Mouse (Mus musculus) hindbrain, embryonic 12.5 days (tissue): ENCODE measurements around the gene Pygo2. TPM values are rescaled to one million over a fixed set of nuclear protein-coding genes. Genes with fewer than 3 reads are reported as not detected.
A peak's percentile ranks its signal among the peaks of the same experiment; 100 is the strongest.

ENCODE experiments used
- ATAC-seq: fragments of 200-750 bp; cut with Nextera tagmentation; 2 replicates; pipeline ENCODE4 v1.8.0; 2017; ENCODE audit warnings: moderate TSS enrichment; ENCODE audit not compliant: low FRiP score
- H3K27ac ChIP-seq: fragments of 300-500 bp; sonication (generic); 2 replicates; pipeline ENCODE4 v1.5.1; 2016; ENCODE audit warnings: mild to moderate bottlenecking
- H3K27me3 ChIP-seq: fragments of 300-500 bp; sonication (generic); 2 replicates; pipeline ENCODE4 v1.6.1; 2016; ENCODE audit warnings: mild to moderate bottlenecking
- H3K36me3 ChIP-seq: fragments of 300-500 bp; sonication (generic); 2 replicates; pipeline ENCODE4 v1.6.1; 2016; ENCODE audit warnings: mild to moderate bottlenecking
- H3K4me1 ChIP-seq: fragments of 300-500 bp; sonication (generic); 2 replicates; pipeline ENCODE4 v1.6.1; 2016
- H3K4me2 ChIP-seq: fragments of 300-500 bp; sonication (generic); replicated peaks from 2 replicates; pipeline ENCODE4 v1.6.1; 2016; ENCODE audit warnings: mild to moderate bottlenecking
- H3K4me3 ChIP-seq: fragments of 300-500 bp; sonication (generic); 2 replicates; pipeline ENCODE4 v1.5.1; 2016; ENCODE audit warnings: mild to moderate bottlenecking
- H3K9ac ChIP-seq: fragments of 300-500 bp; sonication (generic); 2 replicates; pipeline ENCODE4 v1.6.1; 2016; ENCODE audit warnings: mild to moderate bottlenecking, moderate library complexity
- H3K9me3 ChIP-seq: fragments of 300-500 bp; sonication (generic); replicated peaks from 2 replicates; pipeline ENCODE4 v1.6.1; 2016; ENCODE audit warnings: mild to moderate bottlenecking
- WGBS: fragments of 180-500 bp; shearing (Covaris S2); methylation state at CpG from one replicate; pipeline ENCODE4 v1.1.7; 2016; 5-methylcytosine and 5-hydroxymethylcytosine counted together
- polyA plus RNA-seq: library from polyadenylated mRNA; unstranded; fragments of >200 nt; fragmentation: Nextera tagmentation; extraction: Ambion mirVana; gene quantifications from 2 replicates; pipeline ENCODE4 v1.2.1, GENCODE M21; 2016

Pygo2 gene
- polyA plus RNA-seq, 1 experiment from 2014 or later = 63.8 TPM

GRCm38 (mm10) chr3:89387632-89388031 lies 42.4 kb upstream of the Pygo2 start:
- H3K36me3 ChIP-seq = no peaks in the 10 kb centered on the region
- WGBS = 71% methylated on average over 11 of the region's 11 CpGs
- ATAC-seq = no peak
- no peaks in the 10 kb centered on the region for H3K9me3 ChIP-seq
- H3K9ac ChIP-seq = no peak overlapping the region
- no peak overlapping the region for H3K27ac ChIP-seq
- H3K4me2 ChIP-seq = no peak overlapping the region
- H3K4me3 ChIP-seq = no peak overlapping the region
- peaks cover 29% of the 10 kb centered on the region for H3K4me1 ChIP-seq
- H3K27me3 ChIP-seq = peaks cover 28% of the 10 kb centered on the region

GRCm38 (mm10) chr3:89388134-89388881 lies 41.7 kb upstream of the Pygo2 start:
- Histone ChIP-seq H3K27me3 (peaks cover 32% of the 10 kb centered on the region), H3K4me3 (no peak overlapping the region), H3K4me1 (peaks cover 36% of the 10 kb centered on the region), H3K27ac (no peak overlapping the region), H3K9me3 (no peaks in the 10 kb centered on the region), H3K36me3 (no peaks in the 10 kb centered on the region), H3K4me2 (0 out of 2 replicates have a peak overlapping the region, but pooled peaks have one; percentile 11), H3K9ac (no peak overlapping the region)
- 73% methylated on average over 11 of the region's 11 CpGs for WGBS
- ATAC-seq = no peak

- no peak for ATAC-seq
- Histone ChIP-seq H3K9me3 (no peaks in the 10 kb centered on the region), H3K9ac (no peak overlapping the region), H3K4me2 (no peak overlapping the region), H3K4me1 (peaks cover 39% of the 10 kb centered on the region), H3K4me3 (no peak overlapping the region), H3K27me3 (peaks cover 32% of the 10 kb centered on the region), H3K36me3 (no peaks in the 10 kb centered on the region), H3K27ac (no peak overlapping the region)
- 74% methylated on average over 5 of the region's 6 CpGs for WGBS
Observed at GRCm38 (mm10) chr3:89388901-89389740, 40.9 kb upstream of the Pygo2 start.

DNA sequence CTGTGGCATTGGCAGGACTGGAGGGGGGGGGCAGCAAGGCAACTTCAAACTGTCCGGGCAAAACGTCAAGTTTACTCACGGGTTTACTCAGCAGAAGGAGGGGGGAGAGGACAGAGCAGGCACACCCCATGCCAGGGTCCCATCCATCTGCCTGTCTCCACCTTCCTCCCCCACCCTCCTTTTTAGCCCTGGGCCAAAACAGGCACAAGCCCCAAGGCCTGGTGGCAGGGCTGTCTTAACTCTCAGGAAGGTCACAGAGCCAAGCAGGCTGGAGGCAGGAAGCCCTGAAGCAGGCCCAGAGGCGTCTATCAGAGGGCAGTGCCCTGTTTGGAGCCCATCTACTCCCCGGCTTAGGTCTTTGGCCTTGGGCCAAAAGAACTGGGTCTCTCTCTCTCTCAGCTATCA lies 39.9 kb upstream of the Pygo2 start:
- Histone ChIP-seq H3K9me3 (no peaks in the 10 kb centered on the region), H3K9ac (no peak overlapping the region), H3K27me3 (peaks cover 35% of the 10 kb centered on the region), H3K36me3 (no peaks in the 10 kb centered on the region), H3K4me1 (peaks cover 48% of the 10 kb centered on the region), H3K4me2 (no peak overlapping the region), H3K27ac (no peak overlapping the region), H3K4me3 (no peak overlapping the region)
- 46% methylated on average over 4 of the region's 5 CpGs for WGBS
- ATAC-seq = no peak

GRCm38 (mm10) chr3:89390699-89391662 lies 39.0 kb upstream of the Pygo2 start:
- no peak overlapping the region for H3K27ac ChIP-seq
- no peaks in the 10 kb centered on the region for H3K36me3 ChIP-seq
- 10% methylated on average over 17 of the region's 19 CpGs for WGBS
- H3K4me2 ChIP-seq = peak overlapping the region; percentile 100
- H3K9me3 ChIP-seq = no peaks in the 10 kb centered on the region
- peak overlapping the region; percentile 68 for H3K9ac ChIP-seq
- H3K4me1 ChIP-seq = peaks cover 57% of the 10 kb centered on the region
- peaks cover 42% of the 10 kb centered on the region for H3K27me3 ChIP-seq
- peak overlapping the region; percentile 55 for H3K4me3 ChIP-seq
- ATAC-seq = no peak

DNA sequence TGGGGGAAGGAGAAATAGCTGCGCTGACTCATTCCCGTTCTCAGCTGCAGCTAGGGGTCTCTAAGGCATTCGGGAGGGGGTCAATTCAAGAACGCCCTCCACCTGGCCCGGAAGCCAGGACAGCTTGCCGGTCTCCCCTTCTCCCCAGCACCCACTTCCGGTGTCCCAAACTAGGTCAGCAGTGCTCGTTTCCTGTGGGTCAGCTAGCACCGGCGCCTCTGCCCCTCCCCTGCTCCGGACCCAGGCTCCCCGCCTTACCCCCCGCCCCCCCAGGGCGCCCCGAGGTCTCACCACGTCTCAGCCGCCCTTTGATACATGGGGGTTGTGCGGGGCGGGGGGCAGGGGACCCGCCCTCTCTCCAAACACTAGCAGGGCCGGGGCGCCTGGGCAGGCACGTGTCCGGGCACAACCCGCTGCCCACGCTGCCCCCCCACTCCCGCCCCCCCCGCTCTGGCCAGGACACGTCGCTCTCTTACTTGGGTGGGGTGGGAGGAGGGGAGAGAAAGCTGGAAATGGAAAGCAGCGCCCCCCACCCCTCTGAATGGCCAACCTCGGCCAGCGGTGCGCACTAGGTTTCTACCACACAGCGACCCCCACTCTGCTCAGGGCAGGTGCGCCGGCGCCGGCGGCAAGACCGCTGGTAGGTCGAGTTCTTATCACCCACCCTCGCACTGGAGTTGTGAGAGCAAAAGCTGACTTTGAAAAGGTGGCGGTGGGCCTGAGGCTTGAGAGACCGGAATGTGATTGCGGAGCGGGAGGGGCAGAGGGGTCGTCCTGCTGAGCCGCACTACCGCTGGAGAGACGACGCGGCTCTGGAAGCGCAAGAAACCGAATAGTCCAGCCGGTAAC lies 38.1 kb upstream of the Pygo2 start:
- Histone ChIP-seq H3K27ac (no peak overlapping the region), H3K4me1 (peaks cover 64% of the 10 kb centered on the region), H3K9ac (peak overlapping the region; percentile 68), H3K4me3 (peak overlapping the region; percentile 55), H3K9me3 (no peaks in the 10 kb centered on the region), H3K36me3 (no peaks in the 10 kb centered on the region), H3K27me3 (peaks cover 46% of the 10 kb centered on the region), H3K4me2 (peak overlapping the region; percentile 100)
- WGBS = under 1% methylated on average over 50 of the region's 56 CpGs
- ATAC-seq = no peak

DNA sequence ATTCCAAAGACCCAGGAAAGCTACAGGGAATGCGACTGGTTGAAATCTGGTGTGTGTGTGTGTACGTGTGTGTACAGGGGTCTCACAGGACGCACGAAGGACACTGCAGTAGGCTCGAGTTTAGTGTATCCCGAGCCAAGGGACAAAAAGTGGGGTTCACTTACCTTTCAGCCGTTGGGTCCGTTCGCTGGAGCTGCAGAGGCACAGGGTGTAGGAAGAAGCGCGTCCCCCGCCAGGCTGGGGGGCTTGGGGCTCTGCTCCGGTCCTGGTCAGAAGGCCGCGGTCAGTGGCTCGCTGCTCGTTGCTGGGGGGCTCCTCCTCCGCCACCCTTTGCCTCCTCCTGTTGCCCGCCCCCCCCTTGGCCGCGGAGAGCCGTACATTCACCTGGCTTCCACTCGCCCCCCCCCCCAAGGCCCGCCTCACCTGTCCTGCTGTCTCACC lies 37.1 kb upstream of the Pygo2 start:
- peak overlapping the region; percentile 68 for H3K9ac ChIP-seq
- 1% methylated on average over 19 of the region's 24 CpGs for WGBS

GRCm38 (mm10) chr3:89393605-89394004 lies 36.4 kb upstream of the Pygo2 start:
- peak; percentile 93 for ATAC-seq
- Histone ChIP-seq H3K36me3 (no peaks in the 10 kb centered on the region), H3K9ac (peak overlapping the region; percentile 59), H3K9me3 (no peaks in the 10 kb centered on the region), H3K4me2 (peak overlapping the region; percentile 100), H3K4me3 (peak overlapping the region; percentile 55), H3K27ac (peak overlapping the region; percentile 71), H3K27me3 (peaks cover 46% of the 10 kb centered on the region), H3K4me1 (peaks cover 62% of the 10 kb centered on the region)
- WGBS = 1% methylated on average over 15 of the region's 15 CpGs

More for the DNA sequence above, 37.1 kb upstream of the Pygo2 start:
- Histone ChIP-seq H3K9me3 (no peaks in the 10 kb centered on the region), H3K27me3 (peaks cover 46% of the 10 kb centered on the region), H3K36me3 (no peaks in the 10 kb centered on the region), H3K4me1 (peaks cover 62% of the 10 kb centered on the region), H3K4me3 (peak overlapping the region; percentile 55), H3K4me2 (peak overlapping the region; percentile 100), H3K27ac (no peak overlapping the region)
- no peak for ATAC-seq

GRCm38 (mm10) chr3:89394006-89394893 lies 35.8 kb upstream of the Pygo2 start, which contains the start of gene Zbtb7b:
Zbtb7b (minus strand) TSS chr3:89394776.
- Histone ChIP-seq H3K4me1 (peaks cover 62% of the 10 kb centered on the region), H3K9ac (peak within 1 kb of the TSS; percentile 59), H3K27me3 (peaks cover 46% of the 10 kb centered on the region), H3K27ac (peak within 1 kb of the TSS; percentile 71), H3K4me3 (peak within 1 kb of the TSS; percentile 55), H3K4me2 (peak within 1 kb of the TSS; percentile 100), H3K9me3 (no peaks in the 10 kb centered on the region), H3K36me3 (no peaks in the 10 kb centered on the region)
- WGBS = under 1% methylated on average over 39 of the region's 42 CpGs
- ATAC-seq = peak; percentile 59

DNA sequence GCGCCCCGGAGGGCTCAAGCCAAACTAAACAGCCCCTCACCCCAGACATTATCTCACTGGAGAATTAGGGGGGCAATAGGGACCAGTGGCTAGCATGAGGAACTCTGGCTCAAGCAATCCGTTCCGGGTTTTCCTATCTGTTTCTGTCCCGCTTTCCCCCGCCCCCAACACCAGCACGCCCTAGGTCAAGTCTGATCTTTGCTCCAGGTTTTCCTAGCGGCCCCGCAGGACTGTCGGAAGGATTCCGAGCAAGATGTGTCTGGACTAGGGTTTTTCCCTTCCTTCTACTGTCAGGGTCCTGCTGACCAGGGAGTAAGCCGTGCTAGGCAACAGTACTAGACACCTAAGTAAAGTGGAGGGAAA lies 35.1 kb upstream of the Pygo2 start:
- H3K4me1 ChIP-seq = peaks cover 62% of the 10 kb centered on the region
- H3K4me2 ChIP-seq = peak overlapping the region; percentile 100
- WGBS = under 1% methylated on average over 12 of the region's 12 CpGs
- H3K9me3 ChIP-seq = no peaks in the 10 kb centered on the region
- H3K27ac ChIP-seq = no peak overlapping the region
- peak overlapping the region; percentile 55 for H3K4me3 ChIP-seq
- peak overlapping the region; percentile 32; the same call in 1 of the 2 replicates for H3K9ac ChIP-seq
- no peaks in the 10 kb centered on the region for H3K36me3 ChIP-seq
- peaks cover 44% of the 10 kb centered on the region for H3K27me3 ChIP-seq
- ATAC-seq = no peak; the same call in 1 of the 2 replicates
